Mouse (Mus musculus) stomach, postnatal 0 days (tissue): ENCODE measurements around the gene Nxpe3.

Experiments
- CTCF ChIP-seq: IDR thresholded peaks from 2 replicates; pipeline ENCODE4 v1.5.1; 2016; ENCODE audit warnings: antibody characterized with exemption, low read depth, mild to moderate bottlenecking, moderate library complexity
- EP300 ChIP-seq: optimal IDR thresholded peaks from 2 replicates; pipeline ENCODE3; 2016; ENCODE audit warnings: antibody characterized with exemption

- no peak for TF ChIP-seq CTCF
- no peak for TF ChIP-seq EP300
Measured at GRCm38 (mm10) chr16:55837168-55837567, 57.9 kb downstream of the Nxpe3 start.
